Mouse (Mus musculus): ENCODE measurements around the gene Zfp64.
"Not testable (repeated sequence)": the region's sequence is repeated elsewhere in the genome, so short reads cannot be mapped to it uniquely, and the experiment has no call there.

Gene Zfp64

DNA sequence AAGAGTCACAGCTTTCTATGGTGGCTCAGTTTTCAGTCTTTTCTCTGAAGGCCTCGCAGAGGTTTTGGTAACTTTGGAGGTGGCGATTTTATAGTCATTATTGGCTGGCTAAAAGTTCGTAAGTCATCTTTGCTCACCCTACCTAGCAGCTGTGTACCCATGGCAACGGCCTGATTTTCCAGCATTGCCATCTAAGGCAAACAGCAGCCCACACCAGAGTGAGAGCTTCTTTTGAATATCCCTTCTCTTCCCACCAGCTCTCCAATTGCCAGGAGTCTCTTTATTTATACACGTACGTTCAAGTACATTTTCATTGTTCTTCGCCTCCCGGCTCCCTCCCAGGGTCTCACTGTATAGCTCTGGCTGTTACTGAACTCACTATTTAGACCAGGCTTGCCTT is 59.9 kb downstream of the Zfp64 start:
- DNase-seq (ENCODE audit: low read depth, low spot score) = no peak

DNA sequence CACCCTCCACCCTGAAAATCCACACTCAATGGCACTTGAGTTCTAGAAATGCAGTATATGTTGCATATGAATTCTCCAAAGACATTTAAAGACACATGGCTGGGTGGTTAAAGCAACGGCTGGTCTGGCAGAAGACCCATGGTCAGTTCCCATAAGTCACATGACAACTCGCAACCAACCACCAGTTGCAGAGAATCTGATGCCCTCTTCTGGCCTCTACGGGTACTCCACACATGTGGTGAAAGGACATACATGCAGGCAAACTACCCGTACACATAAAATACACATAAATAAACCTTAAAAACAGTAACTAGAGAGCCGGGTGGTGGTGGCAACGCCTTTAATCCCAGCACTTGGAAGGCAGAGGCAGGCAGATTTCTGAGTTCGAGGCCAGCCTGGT is 60.6 kb downstream of the Zfp64 start:
- no peak for DNase-seq (ENCODE audit: low read depth, low spot score)

DNA sequence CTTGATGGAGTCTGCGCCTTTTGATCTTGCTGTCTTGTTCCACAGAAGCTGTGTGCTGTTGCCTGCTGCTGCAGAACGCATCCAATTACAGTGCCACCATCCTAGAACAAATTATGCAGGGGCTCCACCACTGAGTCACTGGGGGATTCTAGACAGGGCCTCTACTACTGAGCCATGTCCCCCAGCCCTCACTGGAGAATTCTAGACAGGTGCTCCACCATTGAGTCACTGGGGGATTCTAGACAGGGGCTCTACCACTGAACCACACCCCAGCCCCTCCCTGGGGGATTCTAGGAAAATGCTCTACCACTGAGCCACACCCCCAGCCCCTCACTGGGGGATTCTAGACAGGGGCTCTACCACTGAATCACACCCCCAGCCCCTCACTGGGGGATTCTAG is 63.3 kb downstream of the Zfp64 start:
- no peak for DNase-seq (ENCODE audit: low read depth, low spot score)

DNA sequence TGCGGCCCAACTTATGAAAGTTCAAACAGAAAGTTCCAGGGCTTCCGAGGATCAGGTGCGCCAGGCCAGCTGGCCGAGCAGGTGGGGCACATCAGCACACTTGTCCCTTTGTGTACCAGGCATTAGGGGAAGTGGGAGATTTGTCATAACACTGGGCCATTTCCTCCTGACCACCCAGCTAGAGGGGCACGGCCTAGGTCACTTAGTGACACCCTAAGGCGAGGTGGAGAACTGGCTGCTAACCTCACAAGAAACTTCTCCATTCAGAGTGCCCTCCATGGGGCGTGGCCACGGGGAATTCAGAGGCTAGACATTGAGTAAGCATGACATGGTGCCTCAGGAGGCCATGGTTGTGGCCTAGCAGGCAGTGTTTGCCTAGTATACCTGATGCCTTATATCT is 70.7 kb downstream of the Zfp64 start:
- DNase-seq (ENCODE audit: low read depth, low spot score) = no peak

DNA sequence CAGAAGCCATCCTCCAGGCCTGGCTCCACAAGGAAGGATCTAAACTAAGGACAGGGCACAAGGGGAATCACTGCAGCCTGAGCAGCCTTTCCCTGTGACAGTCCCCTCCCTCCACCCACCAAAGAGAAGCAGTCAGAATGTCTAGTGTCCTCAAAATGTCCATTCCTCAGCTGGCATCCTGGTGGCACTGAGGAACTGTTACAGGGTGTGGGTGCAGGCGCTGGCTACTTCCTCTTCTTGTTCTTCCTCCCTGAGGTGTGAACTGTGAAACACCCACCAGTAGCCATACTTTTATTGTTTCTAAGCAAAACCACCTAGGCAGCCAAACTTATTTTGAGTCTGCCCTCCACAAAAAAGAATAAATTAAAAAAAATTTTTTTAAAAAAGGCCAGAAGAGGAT is 72.4 kb downstream of the Zfp64 start:
- DNase-seq (ENCODE audit: low read depth, low spot score) = no peak

DNA sequence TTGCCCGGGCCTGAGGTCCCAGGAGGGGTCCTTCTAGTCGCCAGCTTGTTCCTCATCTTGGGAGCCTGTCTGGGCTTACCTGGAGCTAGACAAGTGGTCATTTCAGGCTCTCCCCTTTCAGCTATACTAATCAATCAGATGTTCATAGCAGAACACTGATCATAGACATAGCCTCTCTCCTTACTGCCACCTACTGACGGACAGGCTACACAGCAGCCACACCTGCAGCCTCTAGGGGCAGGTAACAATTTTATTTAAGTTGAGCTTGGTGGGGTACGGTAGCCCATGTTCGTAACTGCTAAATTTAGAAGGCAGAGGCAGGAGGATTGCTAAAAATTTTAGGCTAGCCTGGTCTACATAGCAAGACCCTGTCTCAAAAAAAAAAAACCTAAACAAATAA is 73.5 kb downstream of the Zfp64 start:
- no peak for DNase-seq (ENCODE audit: low read depth, low spot score)

DNA sequence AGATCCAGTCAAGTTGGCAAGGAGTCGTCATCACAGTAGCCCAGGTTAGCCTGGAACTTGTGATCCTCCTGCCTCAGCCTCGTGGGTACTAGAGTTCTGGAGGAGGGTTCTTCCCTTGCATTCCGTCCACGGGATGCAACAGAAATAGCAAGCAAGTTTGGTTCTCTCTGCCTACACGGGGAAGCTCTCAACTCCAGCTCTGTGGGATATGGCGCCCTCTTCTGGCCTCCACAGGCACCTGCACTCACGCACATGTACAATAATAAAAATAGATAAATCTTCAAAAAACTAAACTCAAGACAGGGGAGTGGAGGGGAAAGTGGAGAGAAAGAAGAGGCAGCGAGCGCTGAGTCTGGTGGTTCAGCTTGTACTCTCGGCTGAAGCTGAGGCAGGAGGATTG is 75.8 kb downstream of the Zfp64 start:
- DNase-seq (ENCODE audit: low read depth, low spot score) = no peak

DNA sequence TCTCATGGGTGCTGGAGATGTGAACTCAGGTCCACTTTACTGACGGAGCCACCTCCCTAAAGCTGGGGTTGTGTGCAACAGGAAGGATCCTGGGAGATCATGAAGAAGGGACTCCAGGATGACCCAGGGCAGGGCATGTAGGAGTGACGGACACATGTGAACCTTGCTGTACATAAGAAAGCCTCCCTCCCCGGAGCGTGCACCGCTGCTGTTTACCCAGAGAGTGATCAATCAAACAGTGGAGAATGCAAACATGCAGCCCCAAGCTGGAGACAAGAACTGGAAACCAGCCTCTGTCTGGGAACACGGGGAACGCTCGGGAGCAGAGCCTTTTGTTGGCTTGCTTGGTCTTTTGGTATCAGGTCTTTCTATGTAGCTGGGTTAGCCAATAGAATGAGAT is 76.7 kb downstream of the Zfp64 start:
- DNase-seq (ENCODE audit: low read depth, low spot score) = no peak

DNA sequence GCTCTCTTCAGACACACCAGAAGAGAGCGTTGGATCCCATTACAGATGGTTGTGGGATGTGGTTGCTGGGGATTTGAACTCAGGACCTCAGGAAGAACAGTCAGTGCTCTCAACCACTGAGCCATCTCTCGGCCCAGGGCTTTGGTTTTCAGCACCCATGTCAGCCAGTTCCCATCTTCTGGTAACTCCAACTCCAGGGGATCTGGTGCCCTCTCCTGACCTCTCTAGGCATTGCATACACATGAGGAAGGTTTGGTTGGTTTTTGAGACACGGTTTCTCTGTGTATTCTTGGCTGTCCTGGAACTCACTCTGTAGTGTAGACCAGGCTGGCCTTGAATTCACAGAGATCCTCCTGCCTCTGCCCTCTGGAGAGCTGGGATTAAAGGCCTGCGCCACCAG is 77.2 kb downstream of the Zfp64 start:
- no peak for DNase-seq (ENCODE audit: low read depth, low spot score)

DNA sequence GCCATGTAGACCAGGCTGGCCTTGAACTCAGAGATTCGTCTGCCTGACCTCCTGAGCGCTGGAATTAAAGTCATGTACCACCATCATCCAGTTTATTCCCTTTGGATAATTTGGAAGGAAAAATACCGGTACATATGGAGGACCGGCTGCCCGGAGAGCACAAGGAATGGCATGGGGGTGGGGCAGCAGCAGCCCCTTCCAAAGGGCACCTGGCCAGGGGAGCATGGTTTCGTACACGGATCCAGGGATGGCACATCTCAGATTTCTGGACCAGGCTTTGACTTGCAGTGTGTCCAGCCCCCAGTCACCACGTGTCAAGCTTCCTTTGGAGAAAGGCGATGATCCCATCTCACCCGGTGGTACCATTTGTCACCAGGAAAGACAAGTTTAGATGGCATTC is 78.8 kb downstream of the Zfp64 start:
- DNase-seq (ENCODE audit: low read depth, low spot score) = no peak

DNA sequence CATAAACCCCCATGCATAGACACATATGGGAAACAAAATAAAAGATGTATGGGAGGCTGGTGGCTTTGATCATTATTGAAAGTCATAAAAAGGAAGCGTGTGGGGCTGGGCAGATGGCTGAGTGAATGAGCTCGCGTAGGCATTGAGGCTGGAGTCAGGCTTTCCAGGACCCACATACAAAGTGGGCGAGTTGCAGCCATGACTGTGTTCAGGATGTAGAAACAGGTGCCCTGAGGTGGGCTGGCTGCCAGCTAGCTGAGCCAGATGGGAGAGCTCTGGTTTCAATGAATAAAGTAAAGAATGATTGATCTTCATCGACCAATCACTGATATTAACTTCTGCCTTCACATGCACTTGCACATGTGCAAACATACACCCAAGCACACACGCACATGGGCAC is 80.9 kb downstream of the Zfp64 start:
- DNase-seq (ENCODE audit: low read depth, low spot score) = no peak

DNA sequence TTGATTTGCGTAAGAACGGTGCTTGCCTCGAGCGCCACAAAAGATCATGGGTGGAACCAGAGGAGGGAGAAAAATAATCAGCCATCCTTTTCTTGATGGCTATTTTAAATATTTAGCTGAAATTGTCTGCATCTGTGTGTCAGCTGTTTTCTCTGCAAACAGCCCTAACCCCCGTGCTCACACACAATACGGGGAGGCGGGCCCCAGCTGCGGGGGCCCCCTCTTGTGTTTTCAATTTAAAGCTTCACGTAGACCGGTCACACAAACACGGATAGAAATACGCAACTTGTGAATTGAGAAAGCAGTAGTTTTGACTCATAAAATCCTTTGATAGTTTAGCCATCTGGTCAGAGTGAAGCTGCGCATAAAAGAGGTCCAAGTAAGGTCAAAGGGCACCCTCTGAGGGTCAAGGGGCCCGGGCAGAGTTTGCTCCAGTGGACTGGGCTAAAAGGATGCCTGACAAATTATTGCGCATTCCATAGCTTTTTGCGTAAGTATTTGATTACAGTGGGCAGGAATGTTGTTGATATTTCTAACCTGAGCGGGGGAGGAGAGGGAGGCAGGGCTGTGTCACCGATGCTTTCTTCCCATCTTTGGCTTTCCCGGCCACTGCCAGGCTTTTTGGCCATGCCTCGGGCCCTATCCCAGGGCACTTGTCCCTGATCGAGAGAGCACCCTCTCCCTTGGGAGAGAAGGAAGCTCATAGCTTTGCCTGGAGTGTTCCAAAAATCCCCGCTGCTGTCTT is 83.4 kb downstream of the Zfp64 start:
- DNase-seq (ENCODE audit: low read depth, low spot score) = no peak

DNA sequence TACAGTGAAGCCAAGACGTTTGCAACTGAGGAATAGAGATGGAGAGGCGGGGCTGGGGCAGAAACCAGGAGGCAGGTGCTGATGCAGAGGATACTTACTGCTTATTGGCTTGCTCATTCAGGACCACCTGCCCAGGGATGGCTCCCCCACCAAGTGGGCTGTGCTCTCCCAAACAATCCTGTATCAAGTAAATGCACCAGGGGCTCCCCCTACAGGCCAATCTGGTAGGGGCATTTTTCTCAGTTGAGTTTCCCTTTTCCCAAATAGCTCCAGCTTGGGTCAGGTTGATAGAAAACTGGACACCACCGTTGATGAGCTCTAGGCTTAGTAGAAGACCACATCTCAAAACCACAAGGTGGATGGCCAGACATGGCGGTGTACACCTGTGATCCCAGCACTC is 84.9 kb downstream of the Zfp64 start:
- DNase-seq (ENCODE audit: low read depth, low spot score) = no peak

DNA sequence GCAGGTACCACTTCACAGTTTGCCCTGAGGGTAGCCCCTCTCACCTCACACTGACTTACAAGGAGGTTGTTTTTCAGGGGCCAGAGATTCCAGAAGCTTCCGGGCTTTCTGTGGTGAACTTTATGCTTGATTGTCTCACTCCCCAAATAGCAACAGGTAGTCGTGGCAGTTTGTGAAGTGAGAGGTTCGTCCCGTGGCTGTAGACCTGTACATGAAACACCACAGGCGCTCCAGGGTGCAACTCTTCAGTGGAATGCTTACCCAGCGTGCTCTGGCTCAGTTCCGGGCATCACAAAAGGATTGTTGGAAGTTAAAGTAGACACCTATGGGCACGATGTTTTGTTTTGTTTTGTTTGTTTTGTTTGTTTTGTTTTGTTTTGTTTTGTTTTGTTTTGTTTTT is 88.4 kb downstream of the Zfp64 start:
- DNase-seq (ENCODE audit: low read depth, low spot score) = no peak

DNA sequence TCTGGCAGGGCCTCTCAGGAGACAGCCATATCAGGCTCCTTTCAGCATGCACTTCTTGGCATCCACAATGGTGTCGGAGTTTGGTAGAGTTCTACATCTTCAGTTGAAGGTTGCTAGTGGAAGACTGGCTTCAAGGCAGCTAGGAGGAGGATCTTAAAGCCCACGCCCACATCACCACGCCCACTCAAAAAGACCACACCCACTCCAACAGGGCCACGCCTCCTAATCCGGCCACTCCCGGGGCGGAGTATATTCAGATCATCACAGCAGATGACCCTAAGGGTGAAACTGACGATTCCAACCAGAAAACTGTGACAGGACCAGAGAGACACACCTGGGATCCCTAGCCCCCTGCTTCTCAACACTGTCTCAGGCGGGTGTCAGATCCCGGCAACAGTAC is 89.0 kb downstream of the Zfp64 start:
- no peak for DNase-seq (ENCODE audit: low read depth, low spot score)

DNA sequence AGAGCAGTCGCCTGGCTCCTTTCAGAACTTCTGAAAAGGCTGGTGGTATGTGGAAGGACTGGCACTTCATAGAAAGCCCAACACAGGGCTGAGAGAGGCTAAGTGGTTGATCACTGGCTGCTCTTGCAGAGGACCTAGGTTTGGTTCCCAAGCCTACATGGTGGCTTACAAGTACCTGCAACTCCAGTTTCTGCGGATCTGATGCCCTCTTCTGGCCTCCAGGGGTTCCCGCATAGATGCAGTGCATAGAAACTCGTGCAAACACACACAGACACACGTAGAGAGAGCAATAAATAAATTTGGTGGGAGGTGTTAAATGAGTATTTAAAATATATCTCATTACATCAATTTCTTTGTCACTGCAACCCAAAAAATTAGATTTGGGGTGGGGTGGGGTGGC is 90.5 kb downstream of the Zfp64 start:
- no peak for DNase-seq (ENCODE audit: low read depth, low spot score)

DNA sequence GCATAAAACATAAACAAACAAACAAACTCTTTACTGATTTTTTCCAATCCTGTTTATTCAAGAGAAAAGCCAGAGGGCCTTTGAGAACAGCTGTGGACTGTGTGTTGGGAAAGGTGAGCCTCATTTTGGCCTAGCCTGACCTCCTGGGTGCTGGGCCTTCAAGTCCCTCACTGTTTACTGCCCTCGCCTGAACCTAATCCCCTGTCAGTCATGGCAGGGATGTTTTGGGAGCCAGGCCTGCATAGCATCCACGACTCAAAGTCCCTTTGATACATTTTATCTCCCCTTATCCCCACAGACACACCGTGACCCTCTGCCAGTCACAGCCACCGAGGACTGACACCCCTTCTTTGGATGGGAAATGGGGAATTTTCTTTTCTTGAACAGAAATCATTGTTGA is 92.7 kb downstream of the Zfp64 start:
- no peak for DNase-seq (ENCODE audit: low read depth, low spot score)

DNA sequence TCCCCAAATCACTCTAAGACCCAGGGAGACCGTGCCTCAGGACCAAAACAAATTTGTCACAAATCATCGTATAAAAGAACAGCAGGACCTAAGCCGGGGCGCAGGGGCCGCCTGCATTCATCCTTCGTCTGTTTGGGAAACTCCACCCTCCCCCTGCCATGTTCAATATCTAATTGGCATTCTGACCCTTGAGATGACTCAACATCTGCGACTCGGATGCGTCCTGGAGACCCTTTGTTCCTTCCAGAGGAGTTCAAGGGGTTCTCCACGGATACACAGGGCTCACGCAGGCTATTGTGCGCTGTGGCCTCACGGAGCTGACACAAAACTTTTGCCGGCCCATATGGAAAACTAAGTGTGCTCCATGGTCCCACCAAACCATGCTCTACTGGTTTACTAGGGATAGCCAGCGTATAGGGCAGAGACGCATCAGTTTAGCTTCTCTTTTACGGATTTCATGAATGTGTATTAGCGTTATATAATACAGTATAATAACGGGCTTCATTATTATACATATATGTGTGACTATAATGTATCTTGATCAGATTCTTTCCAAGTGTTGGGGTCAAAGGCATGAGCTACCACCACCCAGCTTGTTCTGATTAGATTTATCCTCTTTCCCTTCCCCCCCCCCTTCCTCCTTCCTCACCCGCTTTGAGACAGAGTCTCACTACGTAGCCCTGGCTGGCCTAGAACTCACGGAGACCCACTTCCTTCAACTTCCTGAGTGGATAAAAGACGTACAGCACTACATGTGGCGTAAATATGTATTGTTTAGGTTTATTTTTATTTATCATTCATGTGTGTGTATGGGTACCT is 94.3 kb downstream of the Zfp64 start:
- DNase-seq (ENCODE audit: low read depth, low spot score) = no peak

DNA sequence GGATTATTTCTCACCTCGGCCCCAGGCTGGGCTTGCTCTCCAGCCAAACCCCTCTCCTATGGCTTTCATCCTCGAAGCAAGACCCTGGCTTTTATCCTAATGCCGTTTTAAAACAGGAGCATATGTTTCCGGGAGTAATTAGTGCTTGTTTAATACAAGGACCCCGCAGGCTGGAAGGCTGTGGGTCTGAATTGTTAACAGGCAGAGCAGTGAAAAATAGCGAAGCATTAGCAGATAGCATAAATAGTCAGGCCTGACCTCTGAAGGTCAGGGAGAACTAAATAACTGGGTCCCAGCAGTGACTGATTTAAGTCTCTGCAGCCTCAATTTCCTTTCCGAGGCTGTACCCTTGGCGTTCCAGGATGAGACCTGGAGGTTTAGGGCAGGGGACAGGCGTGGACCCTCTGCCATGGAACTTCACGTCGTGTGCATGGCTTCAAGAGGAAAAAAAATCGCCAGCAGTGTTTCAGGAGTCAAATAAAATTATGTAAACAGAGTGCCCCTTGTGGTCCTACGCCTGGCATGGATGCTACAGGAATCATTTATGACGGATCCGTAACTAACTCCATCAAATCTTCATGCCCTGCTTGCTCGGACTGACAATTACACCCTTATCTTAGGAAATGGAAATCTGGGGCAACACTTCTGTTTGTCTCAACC is 95.2 kb downstream of the Zfp64 start:
- DNase-seq (ENCODE audit: low read depth, low spot score) = no peak

DNA sequence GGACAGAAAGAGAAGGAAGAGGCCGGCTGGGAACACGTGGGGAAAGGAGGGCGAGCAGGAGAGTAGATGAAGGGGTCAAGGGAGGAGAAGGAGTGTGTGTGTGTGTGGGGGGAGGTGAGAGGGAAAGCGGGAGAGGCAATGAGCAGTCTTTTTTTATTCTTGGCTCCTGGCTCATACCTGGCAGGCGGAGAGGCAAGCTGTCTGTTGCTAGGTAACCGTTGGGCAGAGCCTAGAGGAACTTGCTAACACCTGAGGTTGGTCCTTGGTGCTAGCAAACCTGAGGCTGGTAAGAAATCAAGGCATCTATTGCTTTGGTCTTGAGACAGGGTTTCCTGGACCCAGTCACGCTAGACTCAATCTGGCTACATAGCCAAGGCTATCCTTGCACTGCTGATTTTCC is 98.7 kb downstream of the Zfp64 start:
- no peak for DNase-seq (ENCODE audit: low read depth, low spot score)

DNA sequence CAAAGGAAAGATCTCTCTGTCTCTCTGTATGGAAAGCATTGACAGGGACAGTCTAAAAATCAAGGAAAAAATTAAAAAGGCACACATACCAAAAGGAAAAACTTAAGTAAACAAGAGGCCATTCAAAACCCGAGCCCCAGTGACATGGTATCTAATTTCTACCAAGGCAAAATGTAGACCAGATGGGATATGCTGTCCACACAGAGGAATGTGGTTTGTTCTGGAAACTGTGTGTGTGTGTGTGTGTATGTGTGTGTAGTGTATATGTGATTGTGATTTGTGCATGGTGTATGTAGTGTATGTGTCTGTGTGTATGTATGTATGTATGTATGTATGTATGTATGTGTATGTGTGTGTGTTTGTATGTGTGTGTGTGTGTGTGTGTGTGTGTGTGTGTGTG is 100.6 kb downstream of the Zfp64 start:
- DNase-seq (ENCODE audit: low read depth, low spot score) = no peak

DNA sequence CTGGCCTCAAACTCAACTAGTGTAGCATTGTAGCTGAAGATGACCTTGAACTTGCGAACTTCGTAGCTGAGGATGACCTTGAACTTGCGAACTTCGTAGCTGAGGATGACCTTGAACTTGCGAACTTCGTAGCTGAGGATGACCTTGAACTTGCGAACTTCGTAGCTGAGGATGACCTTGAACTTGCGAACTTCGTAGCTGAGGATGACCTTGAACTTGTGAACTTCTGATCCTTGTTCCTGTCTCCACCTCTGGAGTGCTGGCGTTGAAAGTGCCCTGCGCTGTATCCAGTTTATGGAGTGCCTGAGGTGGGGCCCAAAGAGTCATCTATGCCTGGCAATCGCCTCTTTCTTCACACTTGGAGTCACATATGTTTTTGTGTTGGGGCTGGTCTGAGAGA is 101.5 kb downstream of the Zfp64 start:
- not testable (repeated sequence) for DNase-seq (ENCODE audit: low read depth, low spot score)

DNA sequence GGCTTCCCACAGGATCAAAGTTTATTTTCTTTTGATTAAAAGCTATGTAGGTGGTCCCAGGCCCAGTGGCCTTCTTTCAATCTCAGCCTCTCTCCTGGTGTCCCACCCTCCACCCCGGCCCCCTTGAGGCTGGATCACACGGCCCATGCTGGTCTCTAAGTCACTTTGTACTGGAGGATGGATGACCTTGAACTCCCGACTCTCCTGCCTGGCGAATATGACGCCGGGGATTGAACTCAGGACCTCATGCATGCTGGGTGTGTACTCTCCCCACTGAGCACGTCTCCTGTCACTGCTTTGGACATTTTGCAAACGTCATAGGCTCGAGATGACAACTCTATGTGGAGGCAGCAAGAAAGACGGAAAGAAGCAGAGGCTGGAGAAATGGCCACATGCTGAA is 103.8 kb downstream of the Zfp64 start:
- no peak for DNase-seq (ENCODE audit: low read depth, low spot score)
